In the genomic region with DNA sequence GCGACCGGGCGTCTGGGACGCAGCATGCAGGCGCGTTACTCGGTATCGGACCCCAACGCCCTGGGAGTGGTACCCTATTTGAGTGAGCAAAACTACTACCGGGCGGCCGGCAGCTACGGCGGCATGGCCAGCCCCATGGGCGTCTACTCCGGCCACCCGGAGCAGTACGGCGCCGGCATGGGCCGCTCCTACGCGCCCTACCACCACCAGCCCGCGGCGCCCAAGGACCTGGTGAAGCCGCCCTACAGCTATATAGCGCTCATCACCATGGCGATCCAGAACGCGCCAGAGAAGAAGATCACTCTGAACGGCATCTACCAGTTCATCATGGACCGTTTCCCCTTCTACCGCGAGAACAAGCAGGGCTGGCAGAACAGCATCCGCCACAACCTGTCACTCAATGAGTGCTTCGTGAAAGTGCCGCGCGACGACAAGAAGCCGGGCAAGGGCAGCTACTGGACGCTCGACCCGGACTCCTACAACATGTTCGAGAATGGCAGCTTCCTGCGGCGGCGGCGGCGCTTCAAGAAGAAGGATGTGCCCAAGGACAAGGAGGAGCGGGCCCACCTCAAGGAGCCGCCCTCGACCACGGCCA, we compare ENCODE assay signal across 8 mouse cellular contexts. TPM values are rescaled to one million over a fixed set of nuclear protein-coding genes. Genes with fewer than 3 reads are reported as not detected.
DNase-seq lines count a peak whose midpoint lies in the region; ATAC-seq and TF ChIP-seq lines count a peak whose summit lies in the region.

No protein-coding gene starts in this region.

- H3K36me3 ChIP-seq in lung, embryonic 14.5 days (ENCODE audit: insufficient read depth), result no peaks in the 10 kb centered on the region
- H3K36me3 ChIP-seq in embryonic facial prominence, embryonic 10.5 days (replicated peaks), result peaks cover 7% of the 10 kb centered on the region; the same call in 1 of the 2 replicates
- H3K36me3 ChIP-seq in hindbrain, embryonic 14.5 days (replicated peaks; ENCODE audit: control insufficient read depth, insufficient read depth), result no peaks in the 10 kb centered on the region
- H3K36me3 ChIP-seq in midbrain, embryonic 12.5 days, result no peaks in the 10 kb centered on the region

- H3K9ac ChIP-seq in lung, embryonic 14.5 days, result peak overlapping the region; percentile 60
- peak overlapping the region; percentile 41; the same call in 1 of the 2 replicates for H3K9ac ChIP-seq in hindbrain, embryonic 14.5 days
- peak overlapping the region; percentile 35; the same call in 1 of the 2 replicates for H3K9ac ChIP-seq in midbrain, embryonic 12.5 days (replicated peaks)

- ATAC-seq in lung, embryonic 14.5 days (ENCODE audit: insufficient read depth), result peak; percentile 52
- no peak for ATAC-seq in hindbrain, embryonic 14.5 days (ENCODE audit: low FRiP score)
- ATAC-seq in midbrain, embryonic 12.5 days (ENCODE audit: low FRiP score, low read depth), result no peak
- ATAC-seq in inflammation-experienced regulatory T-cells, adult 6 months, result no peak

- H3K4me3 ChIP-seq in lung, embryonic 14.5 days (ENCODE audit: low read depth, low read length), result peak overlapping the region; percentile 60
- H3K4me3 ChIP-seq in embryonic facial prominence, embryonic 10.5 days, result peak overlapping the region; percentile 77
- peak overlapping the region; percentile 28 for H3K4me3 ChIP-seq in hindbrain, embryonic 14.5 days (replicated peaks; ENCODE audit: low read length)
- peak overlapping the region; percentile 42 for H3K4me3 ChIP-seq in midbrain, embryonic 12.5 days

- H3K9me3 ChIP-seq in lung, embryonic 14.5 days (ENCODE audit: low read depth, low read length), result no peaks in the 10 kb centered on the region; the same call in 1 of the 2 replicates
- H3K9me3 ChIP-seq in embryonic facial prominence, embryonic 10.5 days, result no peaks in the 10 kb centered on the region
- H3K9me3 ChIP-seq in hindbrain, embryonic 14.5 days (ENCODE audit: control insufficient read depth, low read length), result no peaks in the 10 kb centered on the region
- H3K9me3 ChIP-seq in midbrain, embryonic 12.5 days, result no peaks in the 10 kb centered on the region

- peaks cover 80% of the 10 kb centered on the region for H3K27me3 ChIP-seq in lung, embryonic 14.5 days (ENCODE audit: insufficient read depth, low read length)
- H3K27me3 ChIP-seq in embryonic facial prominence, embryonic 10.5 days (replicated peaks; ENCODE audit: low read depth, poor library complexity, severe bottlenecking), result peaks cover 99% of the 10 kb centered on the region
- H3K27me3 ChIP-seq in hindbrain, embryonic 14.5 days (ENCODE audit: control insufficient read depth, insufficient read depth, low read length), result peaks cover 93% of the 10 kb centered on the region
- H3K27me3 ChIP-seq in midbrain, embryonic 12.5 days, result peaks cover 97% of the 10 kb centered on the region

- H3K27ac ChIP-seq in lung, embryonic 14.5 days (ENCODE audit: low read depth), result peak overlapping the region; percentile 83; the same call in 1 of the 2 replicates
- peak overlapping the region; percentile 87 for H3K27ac ChIP-seq in embryonic facial prominence, embryonic 10.5 days (replicated peaks)
- no peak overlapping the region for H3K27ac ChIP-seq in hindbrain, embryonic 14.5 days
- 0 out of 2 replicates have a peak overlapping the region, but pooled peaks have one; percentile 2 for H3K27ac ChIP-seq in midbrain, embryonic 12.5 days (replicated peaks)

- TF ChIP-seq CTCF in lung, embryonic 14.5 days (IDR thresholded peaks at IDR 0.05; ENCODE audit: low read depth), result no peak

- H3K4me1 ChIP-seq in lung, embryonic 14.5 days (ENCODE audit: insufficient read depth), result no peaks in the 10 kb centered on the region; the same call in 1 of the 2 replicates
- H3K4me1 ChIP-seq in embryonic facial prominence, embryonic 10.5 days, result peaks cover 68% of the 10 kb centered on the region
- no peaks in the 10 kb centered on the region for H3K4me1 ChIP-seq in hindbrain, embryonic 14.5 days (replicated peaks; ENCODE audit: control insufficient read depth, insufficient read depth, low read length)
- H3K4me1 ChIP-seq in midbrain, embryonic 12.5 days, result peaks cover 15% of the 10 kb centered on the region

- peak; percentile 61 for DNase-seq in lung, embryonic 14.5 days
- no peak for DNase-seq in lung, adult 18-20 months
- peak; percentile 71 for DNase-seq in embryonic facial prominence, embryonic 10.5 days (ENCODE audit: low spot score)
- DNase-seq in hindbrain, embryonic 14.5 days (ENCODE audit: low spot score), result no peak
- no peak for DNase-seq in urinary bladder, postnatal 4 days (ENCODE audit: low spot score in 2 of 2)
- DNase-seq in MN1 (ENCODE audit: low spot score), result no peak

- H3K4me2 ChIP-seq in lung, embryonic 14.5 days, result peak overlapping the region; percentile 97
- peak overlapping the region; percentile 53 for H3K4me2 ChIP-seq in hindbrain, embryonic 14.5 days (replicated peaks)
- peak overlapping the region; percentile 56 for H3K4me2 ChIP-seq in midbrain, embryonic 12.5 days (replicated peaks)

- under 1% methylated on average over 55 of the region's 55 CpGs for WGBS in lung, embryonic 14.5 days
- WGBS in embryonic facial prominence, embryonic 10.5 days, result under 1% methylated on average over 55 of the region's 55 CpGs
- WGBS in hindbrain, embryonic 14.5 days, result under 1% methylated on average over 55 of the region's 55 CpGs
- WGBS in midbrain, embryonic 12.5 days, result 1% methylated on average over 55 of the region's 55 CpGs

RNA-seq across cellular contexts. Expression of a gene that starts 0.7 kb away (rescaled TPM):
- 1.1 and 1.9 TPM in 2 replicates for polyA plus RNA-seq in lung, embryonic 14.5 days (2014; fragmentation: Nextera tagmentation; extraction: Ambion mirVana)
- polyA plus RNA-seq in embryonic facial prominence, embryonic 10.5 days (2016; fragmentation: Nextera tagmentation; extraction: Ambion mirVana), result 11.7 and 15.2 TPM in 2 replicates
- polyA plus RNA-seq in hindbrain, embryonic 14.5 days (2014; fragmentation: Nextera tagmentation; extraction: Ambion mirVana), result 2.9 and 3.1 TPM in 2 replicates
- polyA plus RNA-seq in midbrain, embryonic 12.5 days (2016; fragmentation: Nextera tagmentation; extraction: Ambion mirVana), result 6.8 and 17.4 TPM in 2 replicates
- not detected for polyA plus RNA-seq in inflammation-experienced regulatory T-cells, adult 6 months (2017; shearing (Covaris generic))

RNA-seq across cellular contexts. Expression of a gene that starts 8.5 kb away (rescaled TPM):
- polyA plus RNA-seq in lung, embryonic 14.5 days (2014; fragmentation: Nextera tagmentation; extraction: Ambion mirVana), result 57.6 and 63.1 TPM in 2 replicates
- polyA plus RNA-seq in embryonic facial prominence, embryonic 10.5 days (2016; fragmentation: Nextera tagmentation; extraction: Ambion mirVana), result 68.2 and 72.3 TPM in 2 replicates
- polyA plus RNA-seq in hindbrain, embryonic 14.5 days (2014; fragmentation: Nextera tagmentation; extraction: Ambion mirVana), result 34.6 and 45.6 TPM in 2 replicates
- 59.6 and 61.4 TPM in 2 replicates for polyA plus RNA-seq in midbrain, embryonic 12.5 days (2016; fragmentation: Nextera tagmentation; extraction: Ambion mirVana)
- 10 to 100 TPM; 17.1 to 32.0 (median 20.7) TPM for polyA plus RNA-seq in inflammation-experienced regulatory T-cells, adult 6 months (2017; shearing (Covaris generic))

RNA-seq across cellular contexts. Expression of a gene that starts 11.1 kb away (rescaled TPM):
- polyA plus RNA-seq in lung, embryonic 14.5 days (2014; fragmentation: Nextera tagmentation; extraction: Ambion mirVana), result 6.8 and 7.9 TPM in 2 replicates
- 2.8 and 4.6 TPM in 2 replicates for polyA plus RNA-seq in embryonic facial prominence, embryonic 10.5 days (2016; fragmentation: Nextera tagmentation; extraction: Ambion mirVana)
- polyA plus RNA-seq in hindbrain, embryonic 14.5 days (2014; fragmentation: Nextera tagmentation; extraction: Ambion mirVana), result 0.12 and 0.25 TPM in 2 replicates
- polyA plus RNA-seq in midbrain, embryonic 12.5 days (2016; fragmentation: Nextera tagmentation; extraction: Ambion mirVana), result 0.46 and 1.3 TPM in 2 replicates
- polyA plus RNA-seq in inflammation-experienced regulatory T-cells, adult 6 months (2017; shearing (Covaris generic)), result not detected

RNA-seq across cellular contexts. Expression of a gene that starts 32.5 kb away (rescaled TPM):
- 167 and 180 TPM in 2 replicates for polyA plus RNA-seq in lung, embryonic 14.5 days (2014; fragmentation: Nextera tagmentation; extraction: Ambion mirVana)
- 28.8 and 30.1 TPM in 2 replicates for polyA plus RNA-seq in embryonic facial prominence, embryonic 10.5 days (2016; fragmentation: Nextera tagmentation; extraction: Ambion mirVana)
- polyA plus RNA-seq in hindbrain, embryonic 14.5 days (2014; fragmentation: Nextera tagmentation; extraction: Ambion mirVana), result 1.1 and 1.7 TPM in 2 replicates
- polyA plus RNA-seq in midbrain, embryonic 12.5 days (2016; fragmentation: Nextera tagmentation; extraction: Ambion mirVana), result 0.24 and 0.33 TPM in 2 replicates
- under 1 TPM in 1 of 3 experiments, not detected in 2; 0.46 TPM for polyA plus RNA-seq in inflammation-experienced regulatory T-cells, adult 6 months (2017; shearing (Covaris generic))

Comparison
In these comparisons a context has a peak if more than half of its experiments do, and no peak if none do; other contexts are left out.
1. DNase-seq: peak in lung, embryonic 14.5 days (single experiment) and embryonic facial prominence, embryonic 10.5 days (single experiment); none in lung, adult 18-20 months (0 of 2), hindbrain, embryonic 14.5 days (single experiment), urinary bladder, postnatal 4 days (0 of 2) and MN1 (single experiment).
2. Peak in every context shown above with its lines, with median percentiles within 50 percentile points of each other: H3K4me2 ChIP-seq, H3K4me3 ChIP-seq and H3K9ac ChIP-seq.